ENCODE assay signal across 31 mouse cellular contexts in the genomic region with DNA sequence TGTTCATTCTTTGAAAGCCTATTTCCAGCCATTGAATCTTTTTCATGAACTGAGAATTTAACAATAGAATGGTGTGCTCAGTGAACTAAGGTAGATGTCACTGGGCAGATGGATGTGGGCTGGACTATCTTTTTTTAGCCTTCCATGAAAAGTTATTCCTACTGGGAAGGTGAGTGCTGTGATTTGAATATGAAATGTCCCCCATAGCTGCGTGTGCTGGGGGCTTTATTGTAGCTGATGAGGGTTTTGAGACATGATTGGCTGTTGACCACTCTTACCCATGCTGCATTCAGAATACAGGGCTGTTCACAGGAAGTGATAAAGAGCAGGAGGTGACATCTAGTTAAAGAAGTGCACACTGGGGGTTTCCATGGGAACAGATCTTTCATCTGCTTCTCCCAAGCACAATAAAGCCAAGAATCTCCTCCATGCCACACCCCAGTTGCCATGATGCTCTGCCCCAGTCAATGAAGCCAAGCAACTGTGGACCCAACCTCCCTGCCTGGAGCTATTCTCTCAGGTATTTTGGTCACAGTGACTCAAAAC. TPM values are rescaled to one million over a fixed set of nuclear protein-coding genes. Genes with fewer than 3 reads are reported as not detected.
A peak's percentile ranks its signal among the peaks of the same experiment; 100 is the strongest.
DNase-seq lines count a peak whose midpoint lies in the region; ATAC-seq and TF ChIP-seq lines count a peak whose summit lies in the region.
"Had no signal": no experiment of that assay in that cellular context is flagged by ENCODE, and none has a peak within 500 bp of the region (broad histone marks: within the 10 kb centered on the region; RNA-seq: fewer than 3 reads in every experiment).

No protein-coding gene starts in this region.

- no peak for ATAC-seq in midbrain, embryonic 11.5 days (ENCODE audit: low FRiP score)
- ATAC-seq in midbrain, embryonic 14.5 days (ENCODE audit: low FRiP score, low TSS enrichment), result no peak
- ATAC-seq: CD4-positive, CD25-positive, alpha-beta regulatory T cell, adult 4 months; forebrain, embryonic 13.5 days; hindbrain, embryonic 16.5 days; intestine, embryonic 15.5 days had no signal

- in situ Hi-C loops in ES-E14 (cut with MboI; ENCODE audit: low sequenced_read_pairs in 2 of 2, unreplicated experiment in 2 of 2), result no loop called here

- 66% methylated on average over 1 of the region's 1 CpGs for WGBS in midbrain, embryonic 11.5 days
- WGBS in midbrain, embryonic 14.5 days, result 55% methylated on average over 1 of the region's 1 CpGs

- intact Hi-C loops in gastrocnemius, postnatal 14 days (cut with DNase I; ENCODE audit: low total_unique reads), result loop anchor here (2.0 kb wide), 1 partner anchor 49 kb away; no protein-coding TSS in a partner anchor

- TF ChIP-seq CTCF in brain, embryonic 14.5 days (IDR thresholded peaks at IDR 0.05; ENCODE audit: borderline replicate concordance, extremely low read depth, insufficient read depth, insufficient read length), result no peak

- no peak overlapping the region for H3K4me3 ChIP-seq in midbrain, embryonic 11.5 days (ENCODE audit: low read depth, low read length)
- no peak overlapping the region for H3K4me3 ChIP-seq in midbrain, embryonic 14.5 days (replicated peaks; ENCODE audit: low read depth, low read length)
- no peak overlapping the region for H3K4me3 ChIP-seq in ES-E14 (ENCODE audit: insufficient read depth in 1 of 2, low read depth in 1 of 2, low read length in 2 of 2, poor library complexity in 1 of 2, severe bottlenecking in 1 of 2)
- H3K4me3 ChIP-seq: forebrain, embryonic 10.5 days; forebrain, embryonic 13.5 days; heart, embryonic 12.5 days; heart, embryonic 15.5 days; hindbrain, embryonic 10.5 days; hindbrain, embryonic 13.5 days; intestine, embryonic 15.5 days had no signal

- peak; percentile 66 for DNase-seq in midbrain, embryonic 11.5 days (ENCODE audit: low spot score, missing footprints)
- no peak for DNase-seq in midbrain, embryonic 14.5 days
- DNase-seq in ES-E14 (ENCODE audit: low read depth, low spot score), result peak; percentile 19
- DNase-seq in brain, embryonic 14.5 days (ENCODE audit: low read depth), result peak; percentile 24
- no peak for DNase-seq in thymus, postnatal 36 days
- DNase-seq in gastrocnemius, postnatal 14 days, result no peak
- DNase-seq: adrenal gland, postnatal 10 days; cerebellum, adult 11-12 months; cerebellum, adult 8-10 months; cerebellum, postnatal 10 days; cerebellum, postnatal 36 days; gastrocnemius, postnatal 36 days; heart, postnatal 10 days; heart, postnatal 36 days; kidney, adult 11 months had no signal

- H3K9me3 ChIP-seq in midbrain, embryonic 11.5 days (ENCODE audit: control insufficient read depth, low read length), result no peaks in the 10 kb centered on the region
- H3K9me3 ChIP-seq in midbrain, embryonic 14.5 days (ENCODE audit: control insufficient read depth, low read length), result no peaks in the 10 kb centered on the region
- no peaks in the 10 kb centered on the region for H3K9me3 ChIP-seq in ES-E14 (ENCODE audit: control insufficient read depth, insufficient read depth, low read depth, low read length)
- H3K9me3 ChIP-seq: forebrain, embryonic 10.5 days; forebrain, embryonic 13.5 days; heart, embryonic 12.5 days; heart, embryonic 15.5 days; hindbrain, embryonic 10.5 days; hindbrain, embryonic 13.5 days; intestine, embryonic 15.5 days had no signal

- H3K27me3 ChIP-seq in midbrain, embryonic 11.5 days (ENCODE audit: control insufficient read depth, insufficient read depth, low read length), result no peaks in the 10 kb centered on the region
- no peaks in the 10 kb centered on the region for H3K27me3 ChIP-seq in midbrain, embryonic 14.5 days (ENCODE audit: control insufficient read depth, insufficient read depth, low read length)
- H3K27me3 ChIP-seq: forebrain, embryonic 13.5 days; heart, embryonic 12.5 days; heart, embryonic 15.5 days; hindbrain, embryonic 13.5 days; intestine, embryonic 15.5 days had no signal

- no peak overlapping the region for H3K4me2 ChIP-seq in midbrain, embryonic 11.5 days
- no peak overlapping the region for H3K4me2 ChIP-seq in midbrain, embryonic 14.5 days (ENCODE audit: low read length)
- H3K4me2 ChIP-seq: forebrain, embryonic 13.5 days; heart, embryonic 12.5 days; heart, embryonic 15.5 days; hindbrain, embryonic 13.5 days; intestine, embryonic 15.5 days had no signal

- no peak for TF ChIP-seq POLR2A in brain, embryonic 14.5 days (IDR thresholded peaks at IDR 0.05; ENCODE audit: borderline replicate concordance, extremely low read depth, insufficient read depth, insufficient read length, poor library complexity, severe bottlenecking)

- no peak overlapping the region for H3K27ac ChIP-seq in midbrain, embryonic 11.5 days (ENCODE audit: low read depth, low read length)
- H3K27ac ChIP-seq in midbrain, embryonic 14.5 days (replicated peaks; ENCODE audit: low read depth, low read length), result no peak overlapping the region
- H3K27ac ChIP-seq in ES-E14 (ENCODE audit: insufficient read depth, low read depth, low read length, poor library complexity, severe bottlenecking), result no peak overlapping the region
- H3K27ac ChIP-seq: forebrain, embryonic 10.5 days; forebrain, embryonic 13.5 days; heart, embryonic 15.5 days; hindbrain, embryonic 10.5 days; hindbrain, embryonic 13.5 days; intestine, embryonic 15.5 days had no signal

- H3K9ac ChIP-seq in midbrain, embryonic 11.5 days (ENCODE audit: low read length), result no peak overlapping the region
- H3K9ac ChIP-seq in midbrain, embryonic 14.5 days (replicated peaks; ENCODE audit: low read length), result no peak overlapping the region
- no peak overlapping the region for H3K9ac ChIP-seq in ES-E14 (ENCODE audit: insufficient read depth, low read depth, low read length, poor library complexity, severe bottlenecking)
- H3K9ac ChIP-seq: forebrain, embryonic 13.5 days; heart, embryonic 12.5 days; heart, embryonic 15.5 days; hindbrain, embryonic 13.5 days; intestine, embryonic 15.5 days had no signal

- no peaks in the 10 kb centered on the region for H3K4me1 ChIP-seq in midbrain, embryonic 11.5 days (ENCODE audit: control insufficient read depth, insufficient read depth, low read length)
- no peaks in the 10 kb centered on the region for H3K4me1 ChIP-seq in midbrain, embryonic 14.5 days (ENCODE audit: control insufficient read depth, insufficient read depth, low read length)
- H3K4me1 ChIP-seq in ES-E14 (ENCODE audit: control insufficient read depth in 2 of 2, insufficient read depth in 2 of 2, low read length in 2 of 2, poor library complexity in 1 of 2), result no peaks in the 10 kb centered on the region
- H3K4me1 ChIP-seq: forebrain, embryonic 13.5 days; hindbrain, embryonic 10.5 days; hindbrain, embryonic 13.5 days; intestine, embryonic 15.5 days had no signal

- H3K36me3 ChIP-seq in midbrain, embryonic 11.5 days (ENCODE audit: control insufficient read depth, insufficient read depth, low read length), result no peaks in the 10 kb centered on the region
- H3K36me3 ChIP-seq in midbrain, embryonic 14.5 days (ENCODE audit: control insufficient read depth, insufficient read depth, low read length), result no peaks in the 10 kb centered on the region
- no peaks in the 10 kb centered on the region for H3K36me3 ChIP-seq in ES-E14 (ENCODE audit: control insufficient read depth, insufficient read depth, low read length, poor library complexity, severe bottlenecking)
- H3K36me3 ChIP-seq: forebrain, embryonic 10.5 days; heart, embryonic 12.5 days; heart, embryonic 15.5 days; hindbrain, embryonic 10.5 days; hindbrain, embryonic 13.5 days; intestine, embryonic 15.5 days had no signal

TF ChIP-seq in ES-E14, 5 proteins besides CTCF, POLR2A, EP300 and RAD21:
- no peak for TF ChIP-seq CHD2 (IDR thresholded peaks at IDR 0.05; ENCODE audit: low read depth, low read length)
- no peak for TF ChIP-seq MAFK (IDR thresholded peaks at IDR 0.05; ENCODE audit: insufficient read depth, low read depth, low read length)
- no peak for TF ChIP-seq HCFC1 (IDR thresholded peaks at IDR 0.05; ENCODE audit: borderline replicate concordance, insufficient read depth, low read length)
- TF ChIP-seq ZC3H11A (IDR thresholded peaks at IDR 0.05; ENCODE audit: borderline replicate concordance, low read depth, low read length), result no peak
- TF ChIP-seq ZNF384 (IDR thresholded peaks at IDR 0.05; ENCODE audit: low read depth, low read length), result no peak

RNA-seq across cellular contexts. Expression of a gene that starts 19.5 kb away (rescaled TPM):
- polyA plus RNA-seq in midbrain, embryonic 11.5 days (2014; fragmentation: Nextera tagmentation; extraction: Ambion mirVana), result 34.9 and 39.7 TPM in 2 replicates
- 15.7 and 26.4 TPM in 2 replicates for polyA plus RNA-seq in midbrain, embryonic 14.5 days (2014; fragmentation: Nextera tagmentation; extraction: Ambion mirVana)
- total RNA-seq in ES-E14 (2012; rRNA removed), result 42.5 and 106 TPM in 2 replicates
- polyA plus RNA-seq in brain, embryonic 14.5 days (2012; rRNA removed), result 7.3 and 21.8 TPM in 2 replicates
- total RNA-seq in gastrocnemius, postnatal 14 days (2021), result 100 to 1,000 TPM in 1 of 2 experiments, 10 to 100 TPM in 1; 92.1 to 338 TPM
- total RNA-seq: granulocyte monocyte progenitor cell, adult 5-6 weeks; MEL had no signal
- polyA plus RNA-seq: CD4-positive, CD25-positive, alpha-beta regulatory T cell, adult 4 months had no signal

RNA-seq across cellular contexts. Expression of a gene that starts 47.8 kb away (rescaled TPM):
- polyA plus RNA-seq in midbrain, embryonic 11.5 days (2014; fragmentation: Nextera tagmentation; extraction: Ambion mirVana), result not detected in 2 replicates
- not detected in 2 replicates for polyA plus RNA-seq in midbrain, embryonic 14.5 days (2014; fragmentation: Nextera tagmentation; extraction: Ambion mirVana)
- not detected in 2 replicates for total RNA-seq in ES-E14 (2012; rRNA removed)
- polyA plus RNA-seq in brain, embryonic 14.5 days (2012; rRNA removed), result not detected in 2 replicates
- not detected for total RNA-seq in gastrocnemius, postnatal 14 days (2021)
- total RNA-seq: adrenal gland, adult 18-20 months; adrenal gland, postnatal 10 days; adrenal gland, postnatal 4 days; gastrocnemius, adult 8-10 months; gastrocnemius, postnatal 36 days; granulocyte monocyte progenitor cell, adult 5-6 weeks; heart, postnatal 10 days; heart, postnatal 36 days; MEL had no signal
- polyA plus RNA-seq: C2C12; CD4-positive, CD25-positive, alpha-beta regulatory T cell, adult 4 months; embryonic facial prominence, embryonic 11.5 days; forebrain, embryonic 10.5 days; forebrain, embryonic 13.5 days; heart, embryonic 12.5 days; heart, embryonic 15.5 days; hindbrain, embryonic 10.5 days; hindbrain, embryonic 13.5 days; hindbrain, embryonic 16.5 days had no signal

Comparison
In these comparisons a context has a peak if more than half of its experiments do, and no peak if none do; other contexts are left out.
1. DNase-seq: peak in midbrain, embryonic 11.5 days (single experiment), ES-E14 (single experiment) and brain, embryonic 14.5 days (single experiment); none in midbrain, embryonic 14.5 days (single experiment), thymus, postnatal 36 days (0 of 2) and gastrocnemius, postnatal 14 days (single experiment).